Mouse (Mus musculus) regulatory T cell (primary cell): ENCODE measurements around the gene Tmco5.
"Not testable (repeated sequence)": the region's sequence is repeated elsewhere in the genome, so short reads cannot be mapped to it uniquely, and the experiment has no call there.

Experiments used
- in situ Hi-C: fragments of 300-600 bp; cut with MboI, MseI; formaldehyde crosslinking; loops from one replicate; pipeline ENCODE4 v1.15.1; 2025; ENCODE audit warnings: high pct_unique_total_duplicates

Gene Tmco5

GRCm38 (mm10) chr2:116922580-116923500 lies 44.3 kb downstream of the Tmco5 start:
- in situ Hi-C loops = no loop called here

- in situ Hi-C loops = no loop called here
Measured at GRCm38 (mm10) chr2:116923684-116924083, 45.2 kb downstream of the Tmco5 start.

GRCm38 (mm10) chr2:116924292-116924691 lies 45.8 kb downstream of the Tmco5 start:
- in situ Hi-C loops = no loop called here

GRCm38 (mm10) chr2:116925230-116925629 lies 46.7 kb downstream of the Tmco5 start:
- in situ Hi-C loops = no loop called here

GRCm38 (mm10) chr2:116932218-116932617 lies 53.7 kb downstream of the Tmco5 start:
- in situ Hi-C loops = no loop called here

GRCm38 (mm10) chr2:116934236-116934635 lies 55.7 kb downstream of the Tmco5 start:
- in situ Hi-C loops = not testable (repeated sequence)

GRCm38 (mm10) chr2:116934776-116935175 lies 56.3 kb downstream of the Tmco5 start:
- in situ Hi-C loops = no loop called here

- in situ Hi-C loops = no loop called here
Measured at GRCm38 (mm10) chr2:116936371-116936770, 57.9 kb downstream of the Tmco5 start.

- in situ Hi-C loops = no loop called here
Measured at GRCm38 (mm10) chr2:116937166-116937565, 58.7 kb downstream of the Tmco5 start.

- in situ Hi-C loops = no loop called here
Measured at GRCm38 (mm10) chr2:116941816-116942215, 63.3 kb downstream of the Tmco5 start.
